Mouse (Mus musculus) CD8-positive naive resting alpha-beta T cell, adult 2 months (primary cell): ENCODE data around the gene Ribc1.
A peak's percentile ranks its signal among the peaks of the same experiment; 100 is the strongest.

Source experiments
- DNase-seq, 2 experiments: peaks; one replicate each; pipeline ENCODE4 v3.0.0; 2022; ENCODE audit warnings: low read depth in 2 of 2, low spot score in 2 of 2

The Ribc1 gene

DNA sequence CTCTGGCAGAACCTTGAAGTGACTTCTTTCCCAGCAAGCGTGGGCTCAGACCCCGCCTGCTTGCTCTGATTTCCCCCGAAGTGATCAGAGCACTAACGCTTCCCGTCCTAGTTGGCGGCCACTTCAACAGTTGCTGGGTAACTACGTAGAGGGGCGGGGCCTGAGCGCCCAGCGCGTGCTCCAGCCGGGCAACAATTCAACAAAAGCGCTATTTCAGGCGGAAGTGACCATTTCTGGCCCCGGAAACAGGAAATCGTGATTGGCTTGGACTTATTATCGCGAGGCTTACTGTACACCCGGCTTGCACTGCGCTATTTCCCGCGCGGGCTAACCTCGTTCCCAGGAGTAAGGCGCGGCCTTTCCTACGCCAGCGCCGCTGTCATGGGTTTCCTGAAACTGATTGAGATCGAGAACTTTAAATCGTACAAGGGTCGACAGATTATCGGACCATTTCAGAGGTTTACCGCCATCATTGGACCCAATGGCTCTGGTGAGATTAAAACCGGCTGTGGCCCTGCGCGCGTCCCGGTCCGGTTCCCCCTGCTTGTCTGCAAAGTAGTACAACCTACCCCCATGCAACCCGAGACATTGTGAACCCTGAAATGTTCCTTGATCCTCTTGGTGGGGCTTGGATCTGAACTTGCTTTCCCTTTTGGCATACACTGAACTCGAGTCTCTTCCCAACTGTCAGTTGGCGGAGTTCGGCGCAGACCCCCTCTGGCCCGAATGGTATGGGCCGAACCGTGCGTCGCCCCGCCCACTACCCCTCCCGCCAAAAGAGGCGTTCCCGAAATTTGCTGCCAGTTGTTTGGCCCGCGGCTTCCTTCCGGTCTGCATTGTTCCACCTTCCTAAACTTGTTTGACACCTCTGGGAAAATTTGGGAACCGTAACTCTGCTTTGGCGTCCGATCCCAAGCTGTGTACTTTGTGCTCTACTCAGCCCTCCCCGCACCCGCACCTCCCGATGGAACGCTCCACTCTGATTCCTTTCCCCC lies at the start of gene Ribc1, which contains the start of gene Smc1a:
Gene Ribc1, minus strand, starts transcription at position 145 of the 995 bp plus-strand sequence.
Gene Smc1a, plus strand, starts transcription at position 278 of the 995 bp plus-strand sequence.
- peak; percentile 87 for DNase-seq

DNA sequence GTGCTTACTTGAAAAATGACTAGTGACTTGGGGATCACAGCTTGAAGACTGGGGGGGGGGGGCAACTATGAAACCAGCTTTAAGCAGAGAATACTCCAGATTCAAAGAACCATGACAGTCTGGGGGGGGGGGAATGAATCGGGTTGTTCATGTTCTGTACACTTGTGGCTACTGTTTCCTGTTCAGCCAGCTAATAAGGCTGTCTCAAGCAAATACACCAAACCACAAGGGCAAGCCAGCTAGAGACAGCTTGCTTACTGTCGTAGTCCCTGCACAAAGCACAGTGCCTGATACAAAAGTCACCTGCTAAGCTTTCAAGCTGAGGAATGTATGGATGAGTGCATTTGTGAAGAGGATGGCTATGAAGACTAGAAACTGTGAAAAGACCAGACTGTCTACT lies 49.6 kb upstream of the Ribc1 start:
- no peak for DNase-seq

DNA sequence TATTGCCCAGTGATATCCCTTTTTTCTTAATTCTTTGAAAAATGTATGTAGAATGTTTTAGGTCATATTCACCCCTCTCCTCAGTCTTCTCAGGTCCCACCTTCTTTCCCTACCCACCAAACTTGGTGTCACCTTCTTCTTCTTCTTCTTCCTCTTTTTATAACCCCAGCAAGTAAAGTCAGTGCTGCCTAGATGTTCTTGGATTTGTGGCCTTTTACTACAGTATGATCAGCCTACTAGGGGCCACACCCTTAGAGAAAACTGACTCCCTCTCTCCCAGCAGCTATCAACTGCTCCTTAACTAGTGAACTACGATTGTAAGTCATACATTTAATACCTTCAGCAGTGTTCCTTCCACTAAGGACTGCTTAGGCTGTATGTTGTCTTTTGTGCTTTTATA lies 38.0 kb upstream of the Ribc1 start:
- no peak for DNase-seq

DNA sequence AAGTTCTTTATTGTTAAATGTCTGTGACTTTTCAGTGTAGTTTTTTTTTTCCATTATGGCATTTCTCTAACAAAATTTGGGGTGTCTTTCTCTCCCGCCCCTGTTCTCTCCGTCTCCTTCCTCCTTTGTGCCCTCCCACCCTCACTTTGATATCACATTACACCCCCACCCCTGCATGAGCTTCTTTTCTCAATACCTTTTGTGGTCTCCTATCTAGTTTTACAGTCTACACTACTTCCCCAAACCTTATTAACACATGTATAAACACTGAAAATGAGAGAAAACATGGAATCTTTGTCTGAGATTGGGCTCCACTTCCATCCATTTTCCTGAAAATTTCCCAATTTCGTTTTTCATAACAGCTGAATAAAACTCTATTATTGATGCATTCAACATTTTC lies 36.5 kb upstream of the Ribc1 start:
- DNase-seq: no peak

DNA sequence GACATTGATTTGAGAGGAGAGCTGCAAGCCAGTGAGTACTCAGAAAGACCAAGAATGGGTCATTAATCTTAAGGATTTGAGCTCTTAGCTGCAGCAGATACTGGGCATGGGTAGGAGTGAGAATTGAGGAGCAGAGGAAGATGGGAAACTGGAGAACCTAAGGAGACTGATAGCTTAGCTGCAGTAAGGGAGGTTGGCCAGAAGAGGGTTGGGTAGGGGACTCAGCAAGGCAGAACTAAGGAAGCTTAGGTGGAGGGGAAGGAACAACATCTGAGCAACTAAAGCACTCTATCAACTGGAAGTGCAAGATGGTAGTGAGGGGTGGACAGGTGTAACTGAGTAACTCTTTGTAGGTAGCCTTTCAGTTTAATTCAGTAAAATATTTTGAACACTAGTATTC lies 31.1 kb upstream of the Ribc1 start:
- no peak for DNase-seq

DNA sequence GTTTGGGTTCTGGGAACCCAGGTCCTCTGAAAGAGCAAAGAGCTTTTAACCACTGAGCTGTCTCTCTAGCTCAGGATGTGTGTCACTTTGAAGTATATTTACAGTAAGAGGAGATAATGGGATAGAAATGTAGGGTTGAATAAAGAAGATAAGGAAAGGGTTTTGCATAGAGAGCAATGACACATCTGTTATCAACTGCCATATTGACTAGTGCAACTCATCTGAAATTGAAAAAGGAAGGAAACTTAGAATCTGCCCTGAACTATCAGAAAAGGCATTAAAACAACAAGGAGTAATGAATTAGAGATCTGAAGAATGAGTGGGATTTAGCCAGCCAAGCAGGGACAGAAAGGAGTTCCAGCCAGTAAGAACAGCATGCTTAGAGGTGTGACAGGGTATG lies 23.8 kb upstream of the Ribc1 start:
- DNase-seq: no peak

DNA sequence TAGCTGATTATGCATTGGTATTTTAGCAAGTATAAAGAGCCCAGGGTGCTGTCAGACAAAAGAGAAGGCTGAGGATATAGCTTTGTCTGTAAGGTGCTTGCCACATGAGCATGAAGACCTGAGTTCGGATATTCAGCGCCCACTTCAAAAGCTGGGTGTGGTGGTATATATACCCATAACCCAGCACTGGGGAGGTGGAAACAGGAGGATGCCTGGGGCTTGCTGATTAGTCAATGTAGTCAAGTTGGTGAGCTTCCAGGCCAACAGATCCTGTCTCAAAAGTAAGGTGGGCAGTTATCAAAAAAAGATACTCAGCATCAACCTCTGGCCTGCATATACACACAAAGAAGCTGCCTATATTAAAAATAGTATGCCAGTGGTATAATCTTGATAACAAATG lies 3.2 kb upstream of the Ribc1 start:
- DNase-seq: peak; percentile 29 to 39

DNA sequence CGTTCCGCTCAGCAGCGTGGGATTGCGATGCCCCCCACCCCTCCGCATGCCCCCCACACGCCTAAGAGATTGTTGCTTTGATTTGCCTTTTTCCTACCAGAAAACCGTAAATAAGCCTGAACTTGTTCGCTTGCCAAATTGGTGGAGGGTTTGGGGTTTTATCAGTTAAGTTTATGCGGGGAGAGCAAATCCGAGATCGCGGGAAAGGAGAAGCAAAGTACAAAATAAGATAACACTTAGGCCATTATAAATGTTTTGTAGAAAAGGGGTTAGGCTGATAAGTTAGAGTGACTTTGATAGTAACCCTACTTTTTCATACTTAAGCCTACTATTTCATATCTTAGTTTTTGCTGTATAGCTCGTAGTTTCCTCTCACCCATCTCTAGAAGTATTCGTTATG lies 1.1 kb upstream of the Ribc1 start:
- DNase-seq: no peak

DNA sequence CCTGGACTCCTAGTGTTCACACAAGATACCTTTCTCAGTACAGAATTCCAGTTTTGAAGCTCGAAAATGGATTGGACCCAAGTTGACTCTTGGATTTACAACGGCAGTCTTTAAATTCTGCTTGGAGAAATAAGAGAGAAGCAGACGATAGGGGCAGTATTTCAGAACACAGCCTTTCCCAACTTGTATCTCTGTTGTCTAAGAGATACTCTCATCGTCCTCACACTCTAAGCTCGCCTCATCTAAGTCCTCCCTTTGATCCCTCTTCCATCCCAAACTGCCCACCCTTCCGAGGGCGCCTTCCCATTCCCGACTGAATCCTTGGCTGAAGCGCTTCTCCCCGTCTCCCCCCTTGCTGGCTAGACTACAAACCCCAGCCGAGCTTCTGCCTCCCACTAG lies 344 bp downstream of the Ribc1 start:
- DNase-seq: no peak

DNA sequence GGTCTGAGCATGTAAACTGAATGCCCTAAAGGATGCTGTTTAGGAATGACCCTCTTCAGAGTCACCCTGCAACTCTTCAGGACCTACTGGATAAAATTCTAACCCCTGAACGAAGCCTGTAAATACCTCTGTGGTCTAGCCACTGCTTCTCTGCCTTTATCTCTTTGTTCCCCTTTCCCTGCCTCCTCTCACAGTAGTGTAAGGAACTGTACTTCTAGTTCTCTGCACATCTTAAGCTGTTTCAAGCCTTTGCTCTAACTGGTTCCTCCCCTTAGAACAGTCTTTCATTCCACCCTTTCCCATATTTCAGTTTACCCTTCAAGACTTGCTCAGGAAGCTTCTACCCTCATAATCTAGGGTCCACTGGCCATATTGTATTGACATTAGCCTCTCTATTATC lies 8.2 kb downstream of the Ribc1 start:
- DNase-seq: no peak

DNA sequence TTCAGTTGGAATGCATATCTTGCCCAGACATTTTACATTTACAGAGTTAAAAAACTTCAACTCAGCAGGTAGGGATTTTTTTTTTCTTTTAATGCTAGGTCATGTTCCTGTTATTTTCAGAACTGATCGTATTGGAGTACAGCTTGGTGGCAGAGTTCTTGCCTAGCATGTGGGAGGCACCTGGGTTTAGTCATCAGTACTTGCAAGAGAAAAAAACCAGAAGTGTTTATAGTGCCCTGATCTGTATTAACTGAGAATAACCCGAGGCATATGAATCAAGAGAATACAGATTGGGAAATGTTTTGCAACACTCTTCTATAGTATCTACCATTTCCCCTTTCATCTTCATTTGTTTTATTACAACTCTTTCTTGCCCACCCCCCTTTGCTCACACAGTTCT lies 13.2 kb downstream of the Ribc1 start:
- DNase-seq: no peak

DNA sequence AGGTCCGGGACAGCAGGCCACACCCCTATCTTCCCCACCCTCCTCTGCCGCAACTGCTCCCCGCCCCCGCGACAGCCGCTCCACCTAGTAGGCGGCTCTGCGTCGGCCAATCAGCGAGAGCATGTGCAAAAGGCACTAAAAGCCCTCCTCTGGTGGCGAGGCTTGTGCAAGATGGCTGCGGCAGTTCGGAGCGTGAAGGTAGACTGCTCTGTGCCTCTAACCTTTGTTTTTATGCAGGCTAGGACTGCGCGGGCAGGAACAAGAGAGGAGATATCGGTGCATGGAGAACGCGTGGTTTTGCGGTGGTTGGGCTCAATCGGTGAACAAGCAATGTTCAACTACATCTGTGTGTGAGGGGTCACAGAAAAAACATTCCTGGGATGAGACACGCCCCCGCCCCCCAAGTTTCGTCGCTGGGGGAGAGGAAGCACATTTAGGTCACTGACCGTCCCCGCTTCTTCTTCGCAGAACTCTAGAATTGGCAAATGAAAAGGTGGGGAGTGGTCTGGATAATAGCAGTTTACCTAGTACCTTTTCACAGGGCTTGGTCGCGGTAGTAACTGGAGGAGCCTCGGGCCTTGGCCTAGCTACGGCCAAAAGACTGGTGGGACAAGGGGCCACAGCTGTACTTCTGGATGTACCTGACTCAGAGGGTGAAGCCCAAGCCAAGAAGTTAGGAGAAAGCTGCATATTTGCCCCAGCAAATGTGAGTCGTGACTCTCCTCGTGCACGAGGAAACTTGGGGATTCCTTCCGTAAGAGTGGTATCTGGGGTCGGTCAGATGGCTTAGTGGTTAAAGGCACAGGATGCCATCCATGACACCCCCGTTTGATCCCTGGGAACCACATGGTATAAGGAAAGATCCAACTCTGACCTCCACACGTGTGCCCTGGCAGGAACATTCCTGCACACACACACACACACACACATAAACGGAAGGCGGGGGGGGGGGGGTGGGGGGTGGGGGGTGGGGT lies 14.1 kb downstream of the Ribc1 start, which contains the start of gene Hsd17b10:
Gene Hsd17b10, plus strand, starts transcription at position 109 of the 974 bp plus-strand sequence.
- peak; percentile 47 to 58 for DNase-seq

DNA sequence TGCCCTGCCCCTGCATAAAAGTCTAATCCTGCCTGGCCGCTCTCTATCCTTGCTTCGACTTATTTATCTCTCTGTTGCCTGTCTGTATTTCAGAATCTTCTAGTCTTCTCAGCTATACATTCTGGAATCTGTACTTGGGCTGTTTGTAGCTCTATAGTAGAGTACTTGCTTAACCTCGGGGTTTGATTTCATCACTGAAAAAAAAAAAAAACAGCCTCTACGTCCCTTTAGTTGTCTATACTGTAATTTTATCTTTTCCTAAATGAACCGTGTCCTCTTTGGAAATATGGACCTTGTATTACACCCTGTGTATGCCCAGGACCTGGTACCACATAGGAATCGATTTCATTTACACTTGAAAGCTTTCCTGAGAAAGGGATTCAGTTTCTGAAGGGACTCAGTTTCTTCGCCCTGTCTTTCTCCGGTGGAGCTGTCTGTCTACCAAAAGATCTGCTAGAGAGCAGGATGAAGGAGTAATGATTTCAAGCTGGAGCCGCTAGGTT lies 14.9 kb downstream of the Ribc1 start:
- no peak for DNase-seq

DNA sequence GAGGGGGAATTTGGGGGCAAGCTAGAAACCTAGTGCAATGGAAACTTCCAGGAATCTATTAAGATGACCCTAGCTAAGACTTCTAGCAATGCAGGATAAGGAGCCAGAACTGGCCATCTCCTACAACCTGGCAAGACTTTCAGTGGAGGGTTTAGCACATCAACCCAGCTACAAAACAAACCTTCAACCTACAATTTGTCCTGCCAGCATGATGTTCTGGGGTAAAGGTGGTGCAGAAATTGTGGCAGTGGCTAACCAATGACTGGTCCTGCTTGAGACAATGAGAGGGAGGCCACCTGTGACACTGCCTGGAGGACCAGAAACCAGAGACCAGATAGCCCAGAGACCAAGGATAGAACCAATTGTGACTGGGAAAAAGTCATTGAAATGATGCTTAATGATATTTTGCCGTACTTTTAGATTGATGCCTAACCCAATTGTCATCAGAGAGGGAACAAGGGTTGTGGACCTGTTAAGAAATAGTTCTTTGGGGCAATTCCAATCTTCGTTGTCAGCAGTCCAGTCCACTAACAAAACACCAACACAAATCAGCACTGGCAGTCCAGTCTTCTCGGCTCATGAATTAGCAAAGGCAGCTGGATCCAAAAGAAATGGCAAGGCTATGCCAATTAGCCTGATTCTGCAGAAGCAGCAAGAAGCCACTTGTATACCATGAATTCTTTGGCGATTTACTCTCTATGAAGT lies 16.9 kb downstream of the Ribc1 start:
- no peak for DNase-seq
